Mouse (Mus musculus): ENCODE measurements around the gene Gm9918. TPM values are rescaled to one million over a fixed set of nuclear protein-coding genes. Genes with fewer than 3 reads are reported as not detected.

Gm9918 gene
- polyA plus RNA-seq, 1 experiment from 2014 or later = not detected

DNA sequence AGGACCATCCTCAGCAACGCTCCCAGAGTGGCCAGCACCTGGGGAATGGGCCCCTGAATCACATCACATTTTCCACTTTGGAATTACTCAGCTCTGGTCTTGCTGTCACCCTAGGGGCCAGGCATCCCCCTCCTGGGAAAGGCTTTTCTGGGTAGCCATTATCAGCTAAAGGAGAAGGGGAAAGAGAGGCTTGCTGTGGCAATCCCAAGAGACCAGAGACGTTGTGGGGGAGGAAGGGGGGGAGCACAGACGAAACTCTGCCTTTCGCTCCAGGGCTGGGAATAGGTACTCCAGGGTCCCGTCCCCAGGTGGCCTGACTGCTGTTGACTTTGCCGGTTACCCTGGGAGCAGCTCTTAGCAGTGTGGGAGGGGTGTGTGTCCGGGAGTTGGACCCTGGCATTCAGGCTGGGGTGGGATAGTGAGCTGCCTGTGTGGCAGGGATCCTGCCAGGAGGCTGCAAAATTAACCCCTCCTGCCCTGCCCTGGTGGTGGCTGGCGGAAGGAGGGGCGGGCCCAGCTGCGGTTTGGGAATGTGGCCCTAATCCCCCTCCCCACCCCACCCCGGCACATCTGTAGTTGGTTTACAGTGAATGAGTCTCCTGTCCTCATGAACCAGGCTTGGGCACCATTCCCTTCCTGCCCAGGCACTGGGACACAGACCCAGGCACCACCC is 11.6 kb upstream of the Gm9918 start:
- ATAC-seq = no peak
- Histone ChIP-seq H3K9ac (no peak overlapping the region), H3K36me3 (no peaks in the 10 kb centered on the region), H3K4me3 (no peak overlapping the region), H3K27me3 (replicated peaks) (peaks cover 94% of the 10 kb centered on the region), H3K4me1 (peaks cover 25% of the 10 kb centered on the region), H3K4me2 (no peak overlapping the region), H3K9me3 (replicated peaks) (no peaks in the 10 kb centered on the region), H3K27ac (no peak overlapping the region)
- WGBS (ENCODE audit: insufficient replicate concordance) = 24% methylated on average over 11 of the region's 11 CpGs

DNA sequence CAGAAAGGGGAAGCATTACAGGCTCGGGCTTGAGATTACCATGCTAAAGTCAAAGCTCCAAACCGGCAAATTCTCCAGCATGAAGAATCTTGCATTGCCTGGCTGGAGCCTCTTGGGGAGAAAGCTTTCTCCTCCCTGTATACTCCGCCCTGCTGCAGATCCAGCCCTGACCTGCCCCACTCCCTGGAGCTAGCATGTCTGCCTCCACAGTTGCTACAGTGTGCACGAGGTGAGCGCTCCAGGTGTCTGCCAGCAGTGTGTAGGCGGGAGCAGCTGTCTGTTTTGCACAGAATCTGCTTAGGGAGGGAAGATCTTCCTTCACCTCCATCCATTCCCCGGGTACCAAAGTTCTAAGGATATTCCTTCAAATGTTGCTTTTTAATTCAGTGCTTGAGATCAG is 7.8 kb upstream of the Gm9918 start:
- no peak overlapping the region for H3K4me3 ChIP-seq
- H3K36me3 ChIP-seq = no peaks in the 10 kb centered on the region
- no peak for ATAC-seq
- no peak overlapping the region for H3K27ac ChIP-seq
- H3K9ac ChIP-seq = no peak overlapping the region
- H3K4me1 ChIP-seq = peaks cover 13% of the 10 kb centered on the region
- no peaks in the 10 kb centered on the region for H3K9me3 ChIP-seq (replicated peaks)
- H3K4me2 ChIP-seq = no peak overlapping the region
- 44% methylated on average over 7 of the region's 7 CpGs for whole genome bisulfite sequencing (ENCODE audit: insufficient replicate concordance)
- H3K27me3 ChIP-seq (replicated peaks) = peaks cover 59% of the 10 kb centered on the region

DNA sequence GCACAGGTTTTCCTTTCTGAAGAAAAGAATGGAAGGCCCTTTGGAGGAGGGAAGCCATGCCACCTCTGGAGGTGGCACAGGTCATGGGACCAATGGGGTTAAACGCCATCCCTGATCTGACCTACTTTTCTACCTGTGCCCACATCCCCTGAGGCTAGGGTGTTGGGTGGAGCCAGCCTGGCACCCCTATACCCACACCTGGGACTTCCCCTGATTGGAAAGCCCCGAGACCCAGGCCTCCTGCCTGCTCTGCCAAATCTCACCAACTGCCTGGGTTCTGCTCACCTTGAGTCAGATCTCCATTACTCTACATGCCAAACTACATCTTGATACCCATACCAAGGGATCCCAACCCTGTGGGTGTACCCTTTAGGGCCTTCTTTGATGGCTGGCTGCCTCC is 7.3 kb upstream of the Gm9918 start:
- Histone ChIP-seq H3K4me2 (no peak overlapping the region), H3K9me3 (replicated peaks) (no peaks in the 10 kb centered on the region), H3K27me3 (replicated peaks) (peaks cover 56% of the 10 kb centered on the region), H3K27ac (no peak overlapping the region), H3K4me3 (no peak overlapping the region), H3K9ac (no peak overlapping the region), H3K4me1 (peaks cover 9% of the 10 kb centered on the region), H3K36me3 (no peaks in the 10 kb centered on the region)
- ATAC-seq = no peak
- WGBS (ENCODE audit: insufficient replicate concordance) = 51% methylated on average over 2 of the region's 2 CpGs

DNA sequence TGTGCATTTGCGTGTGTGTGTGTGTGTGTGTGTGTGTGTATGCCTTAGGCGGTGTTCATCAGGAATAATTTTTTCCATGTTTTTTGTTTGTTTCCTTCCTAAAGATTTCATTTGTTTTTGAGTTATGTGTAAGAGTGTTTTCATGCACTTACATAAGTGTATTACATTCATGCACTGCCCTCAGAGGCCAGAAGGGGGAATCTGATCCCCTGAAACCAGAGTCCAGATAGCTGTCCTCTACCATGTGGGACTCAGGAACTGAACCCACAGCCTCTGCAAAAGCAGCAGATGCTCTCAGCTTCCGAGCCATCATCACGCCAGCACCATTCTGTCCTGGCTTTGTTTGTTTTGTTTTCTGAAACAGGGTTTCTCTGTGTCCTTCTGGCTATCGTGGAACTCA is 4.8 kb upstream of the Gm9918 start:
- no peak overlapping the region for H3K4me2 ChIP-seq
- H3K36me3 ChIP-seq = no peaks in the 10 kb centered on the region
- H3K9ac ChIP-seq = no peak overlapping the region
- peaks cover 47% of the 10 kb centered on the region for H3K27me3 ChIP-seq (replicated peaks)
- no peaks in the 10 kb centered on the region for H3K9me3 ChIP-seq (replicated peaks)
- peaks cover 4% of the 10 kb centered on the region; the same call in 1 of the 2 replicates for H3K4me1 ChIP-seq
- no peak overlapping the region for H3K27ac ChIP-seq
- ATAC-seq = no peak
- H3K4me3 ChIP-seq = no peak overlapping the region
- WGBS (ENCODE audit: insufficient replicate concordance) = 80% methylated on average over 5 of the region's 5 CpGs

DNA sequence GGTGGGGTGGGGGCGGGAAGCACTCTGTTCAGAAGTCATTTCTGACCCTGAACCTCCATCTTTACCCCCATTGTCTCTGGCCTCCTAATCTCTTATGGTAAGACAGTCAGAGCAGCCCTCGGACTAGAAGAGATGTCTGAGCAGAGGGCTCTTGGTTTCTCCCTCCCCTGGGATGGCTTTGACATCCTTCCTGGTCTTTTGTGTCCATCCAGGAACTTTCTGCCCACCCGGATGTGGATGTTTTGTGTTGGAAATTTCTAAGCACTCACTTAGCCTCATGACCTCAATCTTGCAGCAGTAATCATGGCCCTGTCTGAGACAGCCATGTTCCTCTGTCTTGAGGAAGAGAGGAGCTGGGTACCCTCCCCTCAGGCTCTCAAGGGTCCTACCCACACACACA is 1.1 kb downstream of the Gm9918 start:
- Histone ChIP-seq H3K9ac (no peak overlapping the region), H3K4me2 (no peak overlapping the region), H3K4me1 (peaks cover 10% of the 10 kb centered on the region; the same call in 1 of the 2 replicates), H3K9me3 (replicated peaks) (no peaks in the 10 kb centered on the region), H3K27me3 (replicated peaks) (peaks cover 41% of the 10 kb centered on the region), H3K36me3 (no peaks in the 10 kb centered on the region), H3K27ac (no peak overlapping the region), H3K4me3 (no peak overlapping the region)
- WGBS (ENCODE audit: insufficient replicate concordance) = 17% methylated on average over 3 of the region's 3 CpGs
- ATAC-seq = no peak

DNA sequence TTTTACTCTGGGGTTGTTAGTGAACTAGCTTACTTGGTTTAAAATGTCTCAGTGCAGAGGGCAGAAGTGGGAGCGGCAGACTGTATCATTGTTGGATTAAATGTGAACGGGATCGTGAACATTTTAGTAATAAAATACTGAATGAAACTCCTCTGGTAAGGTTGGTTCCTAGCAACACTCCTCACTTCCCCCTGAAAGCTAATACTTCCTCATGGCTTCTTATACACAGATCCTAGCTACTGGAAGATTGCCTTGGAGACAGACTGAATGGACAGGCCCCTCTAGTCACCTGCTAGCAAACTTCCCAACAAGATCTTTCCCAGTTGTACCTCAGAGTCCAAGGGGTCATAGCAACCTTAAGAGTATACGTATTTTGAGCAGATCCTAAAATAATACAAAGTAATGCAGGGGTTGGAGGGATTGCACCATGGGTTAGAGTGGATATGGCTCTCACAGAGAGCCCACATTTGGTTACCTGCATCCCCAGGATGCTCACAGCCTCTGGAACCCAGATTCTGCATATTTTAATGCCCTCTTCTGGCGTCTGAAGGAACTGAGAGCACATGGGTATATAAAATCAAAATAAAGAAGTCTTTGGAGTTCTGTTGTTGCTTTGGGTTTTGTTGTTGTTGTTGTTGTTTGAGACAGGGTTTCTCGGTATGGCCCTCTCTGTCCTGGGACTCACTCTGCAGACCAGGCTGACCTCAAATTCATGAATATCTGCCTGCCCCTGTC is 3.8 kb downstream of the Gm9918 start:
- Histone ChIP-seq H3K4me3 (no peak overlapping the region), H3K4me2 (no peak overlapping the region), H3K9me3 (replicated peaks) (no peaks in the 10 kb centered on the region), H3K9ac (no peak overlapping the region), H3K27me3 (replicated peaks) (peaks cover 37% of the 10 kb centered on the region), H3K27ac (no peak overlapping the region), H3K4me1 (peaks cover 18% of the 10 kb centered on the region), H3K36me3 (no peaks in the 10 kb centered on the region)
- WGBS (ENCODE audit: insufficient replicate concordance) = 62% methylated on average over 6 of the region's 6 CpGs
- no peak for ATAC-seq

DNA sequence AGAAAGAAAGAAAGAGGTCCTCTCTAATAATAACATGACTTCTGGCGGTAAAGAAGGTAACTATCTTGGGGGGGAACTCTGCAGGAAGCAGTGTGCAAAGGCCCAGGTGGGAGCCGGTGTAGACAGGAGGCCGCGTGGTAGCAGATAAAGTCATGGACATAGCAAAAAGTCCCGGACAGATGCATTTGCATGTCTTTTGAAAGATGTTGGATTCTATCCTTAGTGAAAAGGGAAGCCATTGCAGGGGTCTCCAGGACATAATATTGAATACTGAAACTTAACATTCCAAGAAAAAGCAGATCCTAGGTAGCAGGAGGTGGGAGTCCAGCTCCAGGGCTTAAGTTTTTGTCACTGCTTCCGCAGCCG is 8.3 kb downstream of the Gm9918 start:
- 16% methylated on average over 7 of the region's 7 CpGs for WGBS (ENCODE audit: insufficient replicate concordance)
- H3K9me3 ChIP-seq (replicated peaks) = no peaks in the 10 kb centered on the region

DNA sequence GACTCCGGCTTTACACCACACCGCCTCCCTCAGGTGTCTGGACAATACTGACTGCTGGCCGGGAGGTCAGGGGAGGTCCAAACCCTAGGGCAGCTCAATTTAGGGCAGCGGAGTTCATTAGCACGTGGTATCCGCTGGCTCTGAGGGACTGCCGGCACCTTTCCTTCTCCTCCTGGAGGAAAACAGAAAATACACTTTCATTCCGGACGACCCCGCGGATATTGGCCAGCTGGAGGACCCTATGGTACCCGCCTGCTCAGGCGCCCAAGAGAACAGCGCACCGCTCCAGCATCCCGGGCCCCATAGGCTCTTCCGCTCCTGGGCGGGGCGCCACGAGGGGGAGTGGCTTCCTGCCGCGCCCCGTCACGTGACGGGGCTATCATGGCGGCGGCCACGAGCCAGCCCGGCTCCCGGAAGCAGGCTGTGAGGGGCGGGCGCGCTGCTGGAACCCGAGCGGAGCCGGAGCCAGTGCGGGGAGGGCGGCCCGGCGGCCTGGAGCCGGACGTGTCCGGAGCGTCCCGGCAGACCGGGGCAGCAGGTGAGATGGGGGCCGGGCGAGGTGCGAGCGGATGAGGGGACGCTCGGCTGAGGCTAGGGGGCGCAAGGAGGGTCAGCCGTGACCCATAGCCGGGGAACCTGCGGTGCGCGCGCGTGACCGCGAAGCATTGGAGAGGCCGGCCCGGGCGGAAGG is 8.9 kb downstream of the Gm9918 start, which contains the start of gene Mfsd5:
Mfsd5 (plus strand) TSS at position 363 of the 691 bp plus-strand sequence.
- peak; percentile 92 for ATAC-seq
- WGBS (ENCODE audit: insufficient replicate concordance) = under 1% methylated on average over 65 of the region's 65 CpGs
- H3K36me3 ChIP-seq = peaks cover 19% of the 10 kb centered on the region
- H3K9ac ChIP-seq = peak within 1 kb of the TSS; percentile 82
- no peaks in the 10 kb centered on the region for H3K27me3 ChIP-seq (replicated peaks)
- H3K9me3 ChIP-seq (replicated peaks) = no peaks in the 10 kb centered on the region
- H3K27ac ChIP-seq = peak within 1 kb of the TSS; percentile 87
- peaks cover 53% of the 10 kb centered on the region for H3K4me1 ChIP-seq
- H3K4me3 ChIP-seq = peak within 1 kb of the TSS; percentile 85
- peak within 1 kb of the TSS; percentile 83 for H3K4me2 ChIP-seq

More for the DNA sequence above, 8.3 kb downstream of the Gm9918 start:
- H3K27me3 ChIP-seq (replicated peaks) = no peaks in the 10 kb centered on the region
- no peak for ATAC-seq
- H3K4me3 ChIP-seq = peak overlapping the region; percentile 85
- H3K4me1 ChIP-seq = peaks cover 48% of the 10 kb centered on the region
- H3K27ac ChIP-seq = peak overlapping the region; percentile 87
- peak overlapping the region; percentile 82 for H3K9ac ChIP-seq
- H3K4me2 ChIP-seq = peak overlapping the region; percentile 83
- peaks cover 19% of the 10 kb centered on the region for H3K36me3 ChIP-seq

DNA sequence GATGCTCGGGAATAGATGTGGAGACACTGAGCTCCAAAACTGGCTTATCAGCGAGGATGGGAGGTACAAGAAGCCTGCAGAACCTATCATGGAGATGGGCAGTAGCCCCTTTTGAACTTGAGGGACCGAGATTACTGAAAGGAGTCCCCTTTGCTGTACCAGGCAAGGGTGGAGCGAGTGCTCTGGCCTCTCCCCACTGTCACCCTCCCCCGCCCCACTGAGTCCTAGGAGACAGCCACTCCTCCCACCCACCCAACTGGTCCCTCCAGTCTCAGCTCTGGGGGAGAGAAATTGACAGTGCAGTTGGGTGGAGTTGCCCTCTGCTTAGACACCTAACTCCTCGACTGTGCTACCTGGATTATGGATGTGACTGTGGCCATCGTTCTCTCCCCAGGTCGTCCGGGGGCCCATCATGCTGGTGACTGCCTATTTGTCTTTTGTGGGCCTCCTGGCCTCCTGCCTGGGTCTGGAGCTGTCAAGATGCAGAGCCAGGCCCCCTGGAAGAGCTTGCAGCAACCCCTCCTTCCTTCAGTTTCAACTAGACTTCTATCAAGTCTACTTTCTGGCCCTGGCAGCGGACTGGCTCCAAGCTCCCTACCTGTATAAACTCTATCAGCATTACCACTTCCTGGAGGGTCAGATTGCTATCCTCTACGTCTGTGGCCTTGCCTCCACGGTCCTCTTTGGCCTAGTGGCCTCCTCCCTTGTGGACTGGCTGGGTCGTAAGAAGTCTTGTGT is 9.6 kb downstream of the Gm9918 start:
- H3K27ac ChIP-seq = peak overlapping the region; percentile 87
- H3K9me3 ChIP-seq (replicated peaks) = no peaks in the 10 kb centered on the region
- peak overlapping the region; percentile 82 for H3K9ac ChIP-seq
- H3K4me2 ChIP-seq = peak overlapping the region; percentile 83
- peaks cover 19% of the 10 kb centered on the region for H3K36me3 ChIP-seq
- ATAC-seq = peak; percentile 42
- H3K4me3 ChIP-seq = peak overlapping the region; percentile 85
- H3K4me1 ChIP-seq = peaks cover 58% of the 10 kb centered on the region
- no peaks in the 10 kb centered on the region for H3K27me3 ChIP-seq (replicated peaks)
- WGBS (ENCODE audit: insufficient replicate concordance) = 14% methylated on average over 13 of the region's 13 CpGs

DNA sequence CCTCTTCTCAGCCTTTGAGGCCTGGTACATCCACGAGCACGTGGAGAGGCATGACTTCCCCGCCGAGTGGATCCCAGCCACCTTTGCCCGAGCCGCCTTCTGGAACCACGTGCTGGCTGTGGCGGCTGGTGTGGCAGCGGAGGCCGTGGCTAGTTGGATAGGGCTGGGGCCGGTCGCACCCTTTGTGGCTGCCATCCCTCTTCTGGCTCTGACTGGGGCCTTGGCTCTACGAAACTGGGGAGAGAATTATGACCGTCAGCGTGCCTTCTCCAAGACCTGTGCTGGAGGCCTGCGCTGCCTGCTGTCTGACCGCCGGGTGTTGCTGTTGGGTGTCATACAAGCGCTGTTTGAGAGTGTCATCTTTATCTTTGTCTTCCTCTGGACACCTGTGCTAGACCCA is 10.3 kb downstream of the Gm9918 start:
- Histone ChIP-seq H3K4me3 (peak overlapping the region; percentile 85), H3K4me2 (peak overlapping the region; percentile 83), H3K9me3 (replicated peaks) (no peaks in the 10 kb centered on the region), H3K27me3 (replicated peaks) (no peaks in the 10 kb centered on the region), H3K4me1 (peaks cover 62% of the 10 kb centered on the region), H3K9ac (peak overlapping the region; percentile 82), H3K27ac (0 out of 2 replicates have a peak overlapping the region, but pooled peaks have one; percentile 87), H3K36me3 (peaks cover 19% of the 10 kb centered on the region)
- WGBS (ENCODE audit: insufficient replicate concordance) = 85% methylated on average over 19 of the region's 19 CpGs
- ATAC-seq = no peak

DNA sequence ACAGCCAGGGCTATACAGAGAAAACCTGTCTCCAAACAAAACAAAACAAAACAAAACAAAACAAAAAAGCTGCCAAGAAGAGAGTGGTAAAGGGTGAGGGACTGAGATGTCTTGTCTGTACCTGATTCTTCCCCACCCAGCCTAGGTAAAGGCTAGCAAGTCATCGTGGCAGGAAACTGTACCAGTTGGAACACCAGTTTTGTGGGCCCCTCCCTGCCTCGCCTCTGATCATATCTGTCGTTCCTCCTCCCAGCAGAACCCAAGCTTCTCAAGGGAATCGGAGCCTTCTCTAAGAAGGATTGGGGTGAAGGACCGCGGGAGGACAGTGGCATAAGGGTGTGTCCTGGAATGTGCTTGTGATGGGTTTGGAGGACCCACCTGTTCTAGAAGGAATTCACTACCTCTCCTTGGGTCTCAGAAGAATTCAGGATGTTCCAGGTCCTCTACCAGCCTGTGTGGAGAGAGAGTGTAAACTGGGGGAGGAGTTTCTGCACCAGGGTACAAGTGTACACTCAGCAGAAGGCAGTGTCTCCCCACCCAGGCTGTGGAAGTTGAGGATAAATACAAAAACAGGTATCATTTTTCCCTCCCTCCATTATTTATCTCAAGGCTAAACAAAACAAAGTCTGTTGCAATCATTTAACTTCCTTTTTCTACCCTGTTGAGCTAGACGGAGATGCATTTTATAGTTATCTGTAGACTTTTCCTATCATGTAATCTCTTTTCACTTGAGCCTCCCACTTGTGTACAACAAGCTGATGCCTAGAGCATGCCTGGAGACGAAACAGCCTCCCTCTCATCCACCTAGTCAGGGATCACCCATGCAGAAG is 12.3 kb downstream of the Gm9918 start:
- no peaks in the 10 kb centered on the region for H3K27me3 ChIP-seq (replicated peaks)
- peaks cover 62% of the 10 kb centered on the region for H3K4me1 ChIP-seq
- no peak for ATAC-seq
- H3K36me3 ChIP-seq = peaks cover 19% of the 10 kb centered on the region
- H3K4me2 ChIP-seq = peak overlapping the region; percentile 41
- 23% methylated on average over 8 of the region's 8 CpGs for WGBS (ENCODE audit: insufficient replicate concordance)
- H3K27ac ChIP-seq = peak overlapping the region; percentile 55
- no peaks in the 10 kb centered on the region for H3K9me3 ChIP-seq (replicated peaks)
- H3K4me3 ChIP-seq = no peak overlapping the region
- peak overlapping the region; percentile 33; the same call in 1 of the 2 replicates for H3K9ac ChIP-seq
